Mouse (Mus musculus) liver, embryonic 13.5 days (tissue): ENCODE data around the gene Chid1. TPM values are rescaled to one million over a fixed set of nuclear protein-coding genes. Genes with fewer than 3 reads are reported as not detected.

ENCODE experiments used
- ATAC-seq: fragments of 200-750 bp; cut with Nextera tagmentation; 2 replicates; pipeline ENCODE4 v1.8.0; 2017; ENCODE audit warnings: low read depth, mild to moderate bottlenecking, moderate number of reproducible peaks, moderate library complexity
- DNase-seq: peaks from one replicate; pipeline ENCODE4 v3.0.0; 2022
- H3K27ac ChIP-seq: fragments of 300-500 bp; sonication (generic); 2 replicates; pipeline ENCODE4 v1.5.1; 2015; ENCODE audit warnings: moderate library complexity, mild to moderate bottlenecking, inconsistent platforms
- H3K27me3 ChIP-seq: fragments of 300-500 bp; sonication (generic); 2 replicates; pipeline ENCODE4 v1.6.1; 2015; ENCODE audit warnings: mild to moderate bottlenecking, inconsistent platforms
- H3K36me3 ChIP-seq: fragments of 300-500 bp; sonication (generic); 2 replicates; pipeline ENCODE4 v1.6.1; 2015; ENCODE audit warnings: mild to moderate bottlenecking, inconsistent platforms
- H3K4me1 ChIP-seq: fragments of 300-500 bp; sonication (generic); replicated peaks from 2 replicates; pipeline ENCODE4 v1.6.1; 2015; ENCODE audit warnings: inconsistent platforms
- H3K4me2 ChIP-seq: fragments of 300-500 bp; sonication (generic); 2 replicates; pipeline ENCODE4 v1.6.1; 2015; ENCODE audit warnings: inconsistent platforms, mild to moderate bottlenecking, moderate library complexity
- H3K4me3 ChIP-seq: fragments of 300-500 bp; sonication (generic); replicated peaks from 2 replicates; pipeline ENCODE4 v1.5.1; 2015; ENCODE audit warnings: mild to moderate bottlenecking, inconsistent platforms
- H3K9ac ChIP-seq: fragments of 300-500 bp; sonication (generic); 2 replicates; pipeline ENCODE4 v1.6.1; 2015; ENCODE audit warnings: mild to moderate bottlenecking, inconsistent platforms
- H3K9me3 ChIP-seq: fragments of 300-500 bp; sonication (generic); replicated peaks from 2 replicates; pipeline ENCODE4 v1.6.1; 2016; ENCODE audit warnings: inconsistent platforms
- WGBS: fragments of 180-500 bp; shearing (Covaris S2); methylation state at CpG from one replicate; pipeline ENCODE4 v1.1.7; 2015; ENCODE audit not compliant: insufficient replicate concordance; 5-methylcytosine and 5-hydroxymethylcytosine counted together
- polyA plus RNA-seq: library from polyadenylated mRNA; unstranded; fragments of >200 nt; fragmentation: Nextera tagmentation; extraction: Ambion mirVana; gene quantifications from 2 replicates; pipeline ENCODE4 v1.2.1, GENCODE M21; 2015

The Chid1 gene
- polyA plus RNA-seq, 1 experiment from 2014 or later = 28.0 TPM

- no peaks in the 10 kb centered on the region for H3K9me3 ChIP-seq
- ATAC-seq = no peak
- WGBS = 80% methylated on average over 7 of the region's 7 CpGs
- no peak for DNase-seq
- H3K4me2 ChIP-seq = no peak overlapping the region
- no peak overlapping the region for H3K9ac ChIP-seq
- H3K27ac ChIP-seq = peak overlapping the region; percentile 61
- H3K27me3 ChIP-seq = no peaks in the 10 kb centered on the region
- no peak overlapping the region for H3K4me3 ChIP-seq
- H3K36me3 ChIP-seq = peaks cover 36% of the 10 kb centered on the region
- peaks cover 44% of the 10 kb centered on the region for H3K4me1 ChIP-seq
Observed at GRCm38 (mm10) chr7:141501820-141502555, 37.7 kb downstream of the Chid1 start.

- Histone ChIP-seq H3K4me2 (no peak overlapping the region), H3K27ac (no peak overlapping the region)
Observed at GRCm38 (mm10) chr7:141497600-141497999, 42.1 kb downstream of the Chid1 start.

GRCm38 (mm10) chr7:141495940-141496339 is 43.7 kb downstream of the Chid1 start:
- Histone ChIP-seq H3K4me2 (no peak overlapping the region), H3K27ac (no peak overlapping the region; the same call in 1 of the 2 replicates), H3K36me3 (peaks cover 62% of the 10 kb centered on the region), H3K9ac (no peak overlapping the region), H3K4me3 (no peak overlapping the region), H3K9me3 (no peaks in the 10 kb centered on the region), H3K4me1 (peaks cover 9% of the 10 kb centered on the region), H3K27me3 (no peaks in the 10 kb centered on the region)
- DNase-seq (no peak), ATAC-seq (no peak)
- 77% methylated on average over 4 of the region's 4 CpGs for WGBS

More at GRCm38 (mm10) chr7:141497600-141497999, 42.1 kb downstream of the Chid1 start:
- DNase-seq (no peak), ATAC-seq (no peak)
- H3K27me3 ChIP-seq = no peaks in the 10 kb centered on the region
- H3K36me3 ChIP-seq = peaks cover 58% of the 10 kb centered on the region
- WGBS = 81% methylated on average over 3 of the region's 3 CpGs
- H3K9ac ChIP-seq = no peak overlapping the region
- no peaks in the 10 kb centered on the region for H3K9me3 ChIP-seq
- H3K4me1 ChIP-seq = peaks cover 9% of the 10 kb centered on the region
- H3K4me3 ChIP-seq = no peak overlapping the region

GRCm38 (mm10) chr7:141495379-141495778 is 44.3 kb downstream of the Chid1 start:
- Histone ChIP-seq H3K27ac (no peak overlapping the region; the same call in 1 of the 2 replicates), H3K4me2 (no peak overlapping the region), H3K36me3 (peaks cover 68% of the 10 kb centered on the region), H3K4me3 (no peak overlapping the region), H3K27me3 (no peaks in the 10 kb centered on the region), H3K4me1 (peaks cover 9% of the 10 kb centered on the region), H3K9me3 (no peaks in the 10 kb centered on the region), H3K9ac (no peak overlapping the region)
- DNase-seq (no peak), ATAC-seq (no peak)
- 72% methylated on average over 2 of the region's 2 CpGs for WGBS

GRCm38 (mm10) chr7:141493729-141494128 is 45.9 kb downstream of the Chid1 start:
- Histone ChIP-seq H3K27ac (no peak overlapping the region), H3K9ac (no peak overlapping the region), H3K4me2 (no peak overlapping the region), H3K4me1 (peaks cover 9% of the 10 kb centered on the region; the same call in 1 of the 2 replicates), H3K9me3 (no peaks in the 10 kb centered on the region), H3K36me3 (peaks cover 58% of the 10 kb centered on the region), H3K4me3 (no peak overlapping the region), H3K27me3 (no peaks in the 10 kb centered on the region)
- ATAC-seq (no peak), DNase-seq (no peak)
- 83% methylated on average over 1 of the region's 1 CpGs for WGBS

- Histone ChIP-seq H3K27me3 (no peaks in the 10 kb centered on the region), H3K4me2 (no peak overlapping the region), H3K4me1 (peaks cover 9% of the 10 kb centered on the region; the same call in 1 of the 2 replicates), H3K9me3 (no peaks in the 10 kb centered on the region), H3K27ac (no peak overlapping the region), H3K4me3 (no peak overlapping the region), H3K9ac (no peak overlapping the region), H3K36me3 (peaks cover 58% of the 10 kb centered on the region)
- DNase-seq (no peak), ATAC-seq (no peak)
- 79% methylated on average over 5 of the region's 5 CpGs for WGBS
Observed at GRCm38 (mm10) chr7:141492738-141493137, 46.9 kb downstream of the Chid1 start.

- no peak overlapping the region for H3K27ac ChIP-seq
- no peaks in the 10 kb centered on the region for H3K27me3 ChIP-seq
- ATAC-seq (peak; percentile 67), DNase-seq (peak; percentile 53)
- no peak overlapping the region for H3K4me3 ChIP-seq
- H3K36me3 ChIP-seq = peaks cover 61% of the 10 kb centered on the region
- no peaks in the 10 kb centered on the region for H3K9me3 ChIP-seq
- 19% methylated on average over 2 of the region's 2 CpGs for WGBS
- H3K9ac ChIP-seq = no peak overlapping the region
- H3K4me1 ChIP-seq = peaks cover 9% of the 10 kb centered on the region; the same call in 1 of the 2 replicates
- no peak overlapping the region for H3K4me2 ChIP-seq
Observed at GRCm38 (mm10) chr7:141491151-141491550, 48.5 kb downstream of the Chid1 start.

- H3K4me1 ChIP-seq = peaks cover 16% of the 10 kb centered on the region
- WGBS = 71% methylated on average over 7 of the region's 7 CpGs
- no peak overlapping the region for H3K27ac ChIP-seq
- no peak overlapping the region for H3K9ac ChIP-seq
- DNase-seq = no peak
- peaks cover 36% of the 10 kb centered on the region for H3K36me3 ChIP-seq
- ATAC-seq = no peak
- H3K9me3 ChIP-seq = no peaks in the 10 kb centered on the region
- peaks cover 14% of the 10 kb centered on the region for H3K27me3 ChIP-seq
- no peak overlapping the region for H3K4me2 ChIP-seq
- H3K4me3 ChIP-seq = no peak overlapping the region
Observed at GRCm38 (mm10) chr7:141487141-141487540, 52.5 kb downstream of the Chid1 start.

GRCm38 (mm10) chr7:141486239-141486638 is 53.4 kb downstream of the Chid1 start:
- no peak for ATAC-seq
- peaks cover 23% of the 10 kb centered on the region for H3K27me3 ChIP-seq
- 90% methylated on average over 1 of the region's 1 CpGs for WGBS
- no peak overlapping the region for H3K27ac ChIP-seq
- DNase-seq = no peak
- no peak overlapping the region for H3K4me2 ChIP-seq
- no peak overlapping the region for H3K9ac ChIP-seq
- peaks cover 28% of the 10 kb centered on the region for H3K36me3 ChIP-seq
- H3K4me1 ChIP-seq = peaks cover 19% of the 10 kb centered on the region
- H3K9me3 ChIP-seq = no peaks in the 10 kb centered on the region
- H3K4me3 ChIP-seq = no peak overlapping the region

GRCm38 (mm10) chr7:141485606-141486005 is 54.1 kb downstream of the Chid1 start:
- H3K4me2 ChIP-seq = no peak overlapping the region
- H3K9ac ChIP-seq = no peak overlapping the region
- no peak for ATAC-seq
- H3K9me3 ChIP-seq = no peaks in the 10 kb centered on the region
- peaks cover 23% of the 10 kb centered on the region for H3K4me1 ChIP-seq
- 81% methylated on average over 2 of the region's 2 CpGs for WGBS
- H3K27ac ChIP-seq = no peak overlapping the region
- H3K4me3 ChIP-seq = no peak overlapping the region
- H3K36me3 ChIP-seq = peaks cover 22% of the 10 kb centered on the region
- DNase-seq = no peak
- peaks cover 28% of the 10 kb centered on the region for H3K27me3 ChIP-seq

- H3K4me3 ChIP-seq = no peak overlapping the region
- no peak for DNase-seq
- ATAC-seq = no peak
- H3K27ac ChIP-seq = no peak overlapping the region
- H3K4me1 ChIP-seq = peaks cover 27% of the 10 kb centered on the region
- H3K9me3 ChIP-seq = no peaks in the 10 kb centered on the region
- H3K9ac ChIP-seq = no peak overlapping the region
- 65% methylated on average over 2 of the region's 2 CpGs for WGBS
- no peak overlapping the region for H3K4me2 ChIP-seq
- peaks cover 20% of the 10 kb centered on the region for H3K36me3 ChIP-seq
- peaks cover 28% of the 10 kb centered on the region for H3K27me3 ChIP-seq
Observed at GRCm38 (mm10) chr7:141485186-141485585, 54.5 kb downstream of the Chid1 start.
